Mouse (Mus musculus): ENCODE measurements around the gene Mbnl3.

- TF ChIP-seq CTCF (IDR thresholded peaks at IDR 0.05; ENCODE audit: borderline replicate concordance, insufficient read depth, low read length) = no peak
- TF ChIP-seq POLR2A (IDR thresholded peaks at IDR 0.05; ENCODE audit: low read depth, low read length) = no peak
Measured at GRCm38 (mm10) chrX:51131325-51131724, 75.0 kb downstream of the Mbnl3 start.
